Mouse (Mus musculus) gastrocnemius, adult 2 months (tissue): ENCODE data around the gene Bcdin3d. TPM values are rescaled to one million over a fixed set of nuclear protein-coding genes. Genes with fewer than 3 reads are reported as not detected.

ENCODE experiments used
- DNase-seq: peaks from one replicate; pipeline ENCODE4 v3.0.0; 2022
- H3K27ac ChIP-seq: fragments of 200-600 bp; 2 replicates; pipeline ENCODE4 v1.8.1; 2022; ENCODE audit warnings: mild to moderate bottlenecking
- H3K4me3 ChIP-seq: fragments of 200-600 bp; 2 replicates; pipeline ENCODE4 v1.8.1; 2022; ENCODE audit warnings: mild to moderate bottlenecking, moderate library complexity
- CTCF ChIP-seq: fragments of 200-600 bp; IDR thresholded peaks from 2 replicates; pipeline ENCODE4 v1.8.1; 2022; ENCODE audit warnings: antibody characterized with exemption, mild to moderate bottlenecking, moderate library complexity
- intact Hi-C: fragments of 180-260 bp; cut with DNase I; formaldehyde crosslinking; loops from one replicate; pipeline ENCODE4 v1.15.1; 2025
- total RNA-seq, 2 experiments: library from RNA; stranded (reverse); gene quantifications; 2 replicates each; pipeline ENCODE4 v1.2.3; 2021

Gene Bcdin3d
- total RNA-seq, 2 experiments from 2014 or later, result 4.3 to 4.5 TPM

GRCm38 (mm10) chr15:99500320-99500719 is 25.8 kb upstream of the Bcdin3d start:
- no peak overlapping the region for H3K4me3 ChIP-seq
- DNase-seq, result no peak
- TF ChIP-seq CTCF, result no peak
- H3K27ac ChIP-seq, result no peak overlapping the region
- intact Hi-C loops, result no loop called here

- no peak overlapping the region for H3K27ac ChIP-seq
- DNase-seq, result no peak
- no peak for TF ChIP-seq CTCF
- intact Hi-C loops, result loop anchor here (5.0 kb wide), 3 partner anchors 98 to 408 kb away; no protein-coding TSS in a partner anchor
- no peak overlapping the region for H3K4me3 ChIP-seq
Observed at GRCm38 (mm10) chr15:99499726-99500125, 25.2 kb upstream of the Bcdin3d start.

GRCm38 (mm10) chr15:99498781-99499180 is 24.3 kb upstream of the Bcdin3d start:
- DNase-seq, result no peak

GRCm38 (mm10) chr15:99498356-99498755 is 23.8 kb upstream of the Bcdin3d start:
- TF ChIP-seq CTCF, result no peak
- Histone ChIP-seq H3K4me3 (no peak overlapping the region), H3K27ac (peak overlapping the region; percentile 64)
- intact Hi-C loops, result loop anchor here (5.0 kb wide), 3 partner anchors 99 to 409 kb away; no protein-coding TSS in a partner anchor
- DNase-seq, result no peak

More at GRCm38 (mm10) chr15:99498781-99499180, 24.3 kb upstream of the Bcdin3d start:
- intact Hi-C loops, result loop anchor here (5.0 kb wide), 3 partner anchors 99 to 409 kb away; no protein-coding TSS in a partner anchor
- Histone ChIP-seq H3K27ac (no peak overlapping the region), H3K4me3 (no peak overlapping the region)
- TF ChIP-seq CTCF, result no peak

- H3K4me3 ChIP-seq, result peak overlapping the region; percentile 59
- no peak for TF ChIP-seq CTCF
- intact Hi-C loops, result loop anchor here (5.0 kb wide), 3 partner anchors 100 to 410 kb away; no protein-coding TSS in a partner anchor
- peak; percentile 50 for DNase-seq
- peak overlapping the region; percentile 64 for H3K27ac ChIP-seq
Observed at GRCm38 (mm10) chr15:99497527-99498242, 23.2 kb upstream of the Bcdin3d start.

- Histone ChIP-seq H3K4me3 (peak overlapping the region; percentile 59), H3K27ac (peak overlapping the region; percentile 64)
- peak; percentile 84 for TF ChIP-seq CTCF
- DNase-seq, result peak; percentile 44
- intact Hi-C loops, result loop anchor here (5.0 kb wide), 3 partner anchors 100 to 410 kb away; no protein-coding TSS in a partner anchor
Observed at GRCm38 (mm10) chr15:99497061-99497460, 22.5 kb upstream of the Bcdin3d start.

- no peak for DNase-seq
- H3K27ac ChIP-seq, result no peak overlapping the region
- no peak for TF ChIP-seq CTCF
- no peak overlapping the region for H3K4me3 ChIP-seq
- intact Hi-C loops, result no loop called here
Observed at GRCm38 (mm10) chr15:99484745-99485144, 10.2 kb upstream of the Bcdin3d start.

GRCm38 (mm10) chr15:99475814-99476213 is 1.3 kb upstream of the Bcdin3d start:
- Histone ChIP-seq H3K27ac (no peak overlapping the region), H3K4me3 (no peak overlapping the region)
- intact Hi-C loops, result loop anchor here (10.0 kb wide), 1 partner anchor 161 kb away; no protein-coding TSS in a partner anchor
- no peak for TF ChIP-seq CTCF
- no peak for DNase-seq

- no peak for TF ChIP-seq CTCF
- DNase-seq, result peak; percentile 66
- intact Hi-C loops, result loop anchor here (10.0 kb wide), 1 partner anchor 159 kb away; no protein-coding TSS in a partner anchor
- peak overlapping the region; percentile 93 for H3K4me3 ChIP-seq
- H3K27ac ChIP-seq, result peak overlapping the region; percentile 91
Observed at GRCm38 (mm10) chr15:99473801-99474575, 542 bp downstream of the Bcdin3d start.

- H3K27ac ChIP-seq, result no peak overlapping the region
- intact Hi-C loops, result loop anchor here (10.0 kb wide), 1 partner anchor 158 kb away; no protein-coding TSS in a partner anchor
- no peak for TF ChIP-seq CTCF
- no peak for DNase-seq
- no peak overlapping the region for H3K4me3 ChIP-seq
Observed at GRCm38 (mm10) chr15:99472972-99473371, 1.6 kb downstream of the Bcdin3d start.

- no peak overlapping the region for H3K27ac ChIP-seq
- no peak for DNase-seq
- TF ChIP-seq CTCF, result no peak
- no peak overlapping the region for H3K4me3 ChIP-seq
- intact Hi-C loops, result loop anchor here (1.0 to 10.0 kb wide), 2 partner anchors 55 to 157 kb away; no protein-coding TSS in a partner anchor
Observed at GRCm38 (mm10) chr15:99471677-99472063, 2.9 kb downstream of the Bcdin3d start.

GRCm38 (mm10) chr15:99470971-99471676 is 3.4 kb downstream of the Bcdin3d start:
- Histone ChIP-seq H3K27ac (peak overlapping the region; percentile 82), H3K4me3 (peak overlapping the region; percentile 63)
- peak; percentile 98 for TF ChIP-seq CTCF
- intact Hi-C loops, result loop anchor here (1.0 to 10.0 kb wide), 2 partner anchors 55 to 156 kb away; no protein-coding TSS in a partner anchor
- peak; percentile 73 for DNase-seq
